Mouse (Mus musculus) testis, adult 2 months (tissue): ENCODE measurements around the gene Akt3.

Experiments used
- CTCF ChIP-seq: fragments of 200-500 bp; IDR thresholded peaks from 2 replicates; pipeline ENCODE4 v1.5.1; 2012; ENCODE audit warnings: low read depth, mild to moderate bottlenecking, inconsistent platforms, low read length, moderate library complexity; ENCODE audit not compliant: control insufficient read depth, insufficient read depth, insufficient replicate concordance
- POLR2A ChIP-seq: fragments of 200-500 bp; IDR thresholded peaks from 2 replicates; pipeline ENCODE4 v1.6.1; 2012; ENCODE audit warnings: low read depth, mild to moderate bottlenecking, inconsistent platforms, low read length, moderate library complexity; ENCODE audit not compliant: control insufficient read depth

DNA sequence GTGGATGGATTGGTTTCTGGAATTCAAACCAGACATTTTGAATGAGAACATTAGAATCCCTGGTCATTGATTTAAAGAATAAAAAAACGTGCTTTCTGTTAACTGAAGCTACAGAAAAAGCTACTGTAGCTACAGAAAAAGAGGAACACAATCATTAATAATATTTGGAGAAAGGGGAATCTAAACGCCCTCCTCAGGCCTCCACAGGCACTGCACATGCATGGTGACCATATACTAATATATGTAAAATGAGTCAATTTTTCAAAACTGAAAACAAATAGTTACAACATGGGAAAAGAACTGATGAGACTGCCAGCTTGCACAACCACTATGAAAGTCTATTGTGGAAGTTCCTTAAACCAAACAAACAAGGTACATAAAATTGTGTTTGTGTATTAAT lies 21.3 kb downstream of the Akt3 start:
- TF ChIP-seq CTCF (no peak), POLR2A (no peak)
